Comparison of ENCODE assay signal across 8 mouse cellular contexts in the genomic region with DNA sequence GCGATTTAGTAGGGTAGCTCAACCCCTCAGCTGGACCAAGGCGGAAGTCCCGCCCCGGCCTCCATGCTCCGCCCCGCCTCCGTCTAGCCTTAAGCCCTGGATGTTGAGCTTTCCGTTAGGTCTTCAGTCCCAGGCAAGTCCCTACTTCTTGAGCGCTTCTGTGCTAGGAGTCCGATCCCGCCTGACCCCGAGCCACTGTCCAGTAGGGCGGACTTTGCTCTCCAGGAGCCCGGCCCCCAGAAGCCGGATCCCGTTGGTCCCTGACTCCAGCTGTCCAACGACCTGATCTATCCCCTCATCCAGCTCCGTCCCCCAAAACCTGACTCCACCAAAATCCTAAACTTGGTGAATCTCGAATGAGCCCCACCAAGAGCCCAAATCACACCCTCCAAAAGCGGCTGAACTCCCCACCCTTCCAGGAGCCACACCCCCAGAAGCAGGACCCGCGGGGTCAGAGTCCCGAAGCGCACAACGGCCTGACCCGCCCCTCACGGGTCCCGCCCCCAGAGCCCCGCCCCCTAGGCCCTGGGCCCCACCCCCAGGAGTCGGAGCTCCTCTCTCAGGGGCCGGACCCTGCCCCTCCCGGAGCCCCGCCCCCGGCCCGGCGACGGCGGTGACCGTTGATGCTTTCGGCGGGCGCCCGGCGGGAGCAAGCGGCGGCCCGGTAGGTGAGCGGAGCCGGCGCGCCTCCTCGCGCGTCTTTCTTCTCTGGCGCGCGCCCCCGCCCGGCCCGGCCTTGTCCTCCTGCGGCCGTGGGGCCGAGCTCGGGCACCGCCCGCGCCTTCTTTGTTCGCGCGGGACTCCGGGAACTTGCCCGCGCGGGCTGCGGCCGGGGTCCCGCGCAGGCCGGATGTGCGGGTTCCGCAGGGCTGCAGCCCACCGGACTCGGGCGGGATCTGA. TPM values are rescaled to one million over a fixed set of nuclear protein-coding genes. Genes with fewer than 3 reads are reported as not detected.
DNase-seq lines count a peak whose midpoint lies in the region; ATAC-seq lines count a peak whose summit lies in the region.

A gene (plus strand): TSS at position 585 of the 900 bp plus-strand sequence.

- peak within 1 kb of the TSS; percentile 73 for H3K27ac ChIP-seq in brown adipose tissue, adult 24 weeks (replicated peaks; ENCODE audit: low read depth, low read length)
- peak within 1 kb of the TSS; percentile 99 for H3K27ac ChIP-seq in forebrain, embryonic 10.5 days
- H3K27ac ChIP-seq in heart, embryonic 15.5 days, result peak within 1 kb of the TSS; percentile 87
- H3K27ac ChIP-seq in neural tube, embryonic 14.5 days (ENCODE audit: low read depth, low read length), result peak within 1 kb of the TSS; percentile 90

- peak within 1 kb of the TSS; percentile 85 for H3K4me2 ChIP-seq in heart, embryonic 15.5 days
- H3K4me2 ChIP-seq in neural tube, embryonic 14.5 days (ENCODE audit: low read depth, low read length), result peak within 1 kb of the TSS; percentile 80

- H3K4me1 ChIP-seq in brown adipose tissue, adult 24 weeks (ENCODE audit: control insufficient read depth, insufficient read depth, insufficient read length, low read length), result peaks cover 6% of the 10 kb centered on the region; the same call in 1 of the 2 replicates
- H3K4me1 ChIP-seq in forebrain, embryonic 10.5 days, result peaks cover 53% of the 10 kb centered on the region
- H3K4me1 ChIP-seq in heart, embryonic 15.5 days (replicated peaks), result peaks cover 34% of the 10 kb centered on the region
- peaks cover 22% of the 10 kb centered on the region for H3K4me1 ChIP-seq in neural tube, embryonic 14.5 days (ENCODE audit: control insufficient read depth, insufficient read depth, low read length)

- 1% methylated on average over 84 of the region's 84 CpGs for WGBS in forebrain, embryonic 10.5 days
- under 1% methylated on average over 66 of the region's 84 CpGs for WGBS in heart, embryonic 15.5 days
- WGBS in neural tube, embryonic 14.5 days, result 1% methylated on average over 56 of the region's 84 CpGs

- no peaks in the 10 kb centered on the region for H3K27me3 ChIP-seq in forebrain, embryonic 10.5 days (ENCODE audit: poor library complexity, severe bottlenecking)
- no peaks in the 10 kb centered on the region for H3K27me3 ChIP-seq in heart, embryonic 15.5 days
- H3K27me3 ChIP-seq in neural tube, embryonic 14.5 days (ENCODE audit: control insufficient read depth, insufficient read depth, low read length), result no peaks in the 10 kb centered on the region

- peak; percentile 97 for ATAC-seq in heart, embryonic 15.5 days (replicated peaks; ENCODE audit: insufficient number of reproducible peaks, insufficient read depth, low FRiP score, low read depth)
- peak; percentile 90 for ATAC-seq in neural tube, embryonic 14.5 days (ENCODE audit: low read depth)

- H3K4me3 ChIP-seq in brown adipose tissue, adult 24 weeks (ENCODE audit: insufficient read depth, low read depth, low read length), result peak within 1 kb of the TSS; percentile 74
- peak within 1 kb of the TSS; percentile 88 for H3K4me3 ChIP-seq in forebrain, embryonic 10.5 days
- H3K4me3 ChIP-seq in heart, embryonic 15.5 days, result peak within 1 kb of the TSS; percentile 81
- peak within 1 kb of the TSS; percentile 93 for H3K4me3 ChIP-seq in neural tube, embryonic 14.5 days (ENCODE audit: low read depth, low read length)

- peaks cover 13% of the 10 kb centered on the region for H3K9me3 ChIP-seq in forebrain, embryonic 10.5 days
- H3K9me3 ChIP-seq in heart, embryonic 15.5 days (replicated peaks), result no peaks in the 10 kb centered on the region
- H3K9me3 ChIP-seq in neural tube, embryonic 14.5 days (ENCODE audit: control insufficient read depth, low read length), result no peaks in the 10 kb centered on the region

- peaks cover 35% of the 10 kb centered on the region for H3K36me3 ChIP-seq in forebrain, embryonic 10.5 days (replicated peaks)
- H3K36me3 ChIP-seq in heart, embryonic 15.5 days, result peaks cover 5% of the 10 kb centered on the region; the same call in 1 of the 2 replicates
- no peaks in the 10 kb centered on the region for H3K36me3 ChIP-seq in neural tube, embryonic 14.5 days (ENCODE audit: control insufficient read depth, insufficient read depth, low read length)

- DNase-seq in CD8-positive naive resting alpha-beta T cell, adult 2 months (ENCODE audit: low read depth in 2 of 2, low spot score in 2 of 2), result peak; percentile 47 to 56
- peak; percentile 92 for DNase-seq in forebrain, embryonic 10.5 days (ENCODE audit: extremely low spot score, low spot score)
- peak; percentile 86 to 96 for DNase-seq in kidney, postnatal 25 days
- DNase-seq in lung, adult 18-20 months, result peak; percentile 86 to 92
- DNase-seq in testis, postnatal 14 days (ENCODE audit: low spot score), result peak; percentile 90

- peak within 1 kb of the TSS; percentile 94 for H3K9ac ChIP-seq in heart, embryonic 15.5 days
- H3K9ac ChIP-seq in neural tube, embryonic 14.5 days (replicated peaks; ENCODE audit: low read depth, low read length), result peak within 1 kb of the TSS; percentile 96

RNA-seq across cellular contexts. Expression of the gene that starts here (rescaled TPM):
- 2.7 and 4.7 TPM in 2 replicates for polyA plus RNA-seq in brown adipose tissue, adult 24 weeks (2012; ENCODE audit: insufficient read depth, insufficient read length, missing spikeins)
- polyA plus RNA-seq in forebrain, embryonic 10.5 days (2016; fragmentation: Nextera tagmentation; extraction: Ambion mirVana), result 57.6 and 59.8 TPM in 2 replicates
- polyA plus RNA-seq in heart, embryonic 15.5 days (2015; fragmentation: Nextera tagmentation; extraction: Ambion mirVana), result 28.7 and 35.0 TPM in 2 replicates
- polyA plus RNA-seq in neural tube, embryonic 14.5 days (2014; fragmentation: Nextera tagmentation; extraction: Ambion mirVana), result 31.6 and 36.1 TPM in 2 replicates

Comparison
In these comparisons a context has a peak if more than half of its experiments do, and no peak if none do; other contexts are left out.
1. Peak in every context shown above with its lines: DNase-seq, ATAC-seq, H3K4me3 ChIP-seq and H3K27ac ChIP-seq.